Mouse (Mus musculus): Measurements from ENCODE around the gene Isy1. TPM values are rescaled to one million over a fixed set of nuclear protein-coding genes. Genes with fewer than 3 reads are reported as not detected.

The Isy1 gene
- total and polyA plus RNA-seq, 2 experiments from 2014 or later: 16.7 to 40.5 TPM

- Histone ChIP-seq H3K4me1 (ENCODE audit: control insufficient read depth, insufficient read depth) (peaks cover 19% of the 10 kb centered on the region), H3K27me3 (ENCODE audit: control insufficient read depth, insufficient read depth, low read length) (no peaks in the 10 kb centered on the region), H3K4me2 (ENCODE audit: low read depth, low read length) (no peak overlapping the region), H3K9ac (replicated peaks; ENCODE audit: low read depth, low read length) (no peak overlapping the region), H3K9me3 (replicated peaks; ENCODE audit: control insufficient read depth, low read length) (no peaks in the 10 kb centered on the region), H3K36me3 (replicated peaks; ENCODE audit: control insufficient read depth, insufficient read depth, low read length) (0 out of 2 replicates have a peak, but pooled peaks cover 4% of the 10 kb centered on the region), H3K4me3 (ENCODE audit: low read depth, low read length) (no peak overlapping the region), H3K27ac (ENCODE audit: low read depth) (no peak overlapping the region)
- 65% methylated on average over 3 of the region's 3 CpGs for WGBS
- DNase-seq (ENCODE audit: low spot score) (no peak), ATAC-seq (ENCODE audit: insufficient read depth, low read depth) (no peak)
- no peak for TF ChIP-seq EP300 (IDR thresholded peaks at IDR 0.05; ENCODE audit: low read depth)
- TF ChIP-seq CTCF (IDR thresholded peaks at IDR 0.05; ENCODE audit: low read depth): no peak
Measured at GRCm38 (mm10) chr6:87808521-87808920, 30.1 kb downstream of the Isy1 start.

GRCm38 (mm10) chr6:87807735-87808440 is 30.7 kb downstream of the Isy1 start:
- Histone ChIP-seq H3K36me3 (replicated peaks; ENCODE audit: control insufficient read depth, insufficient read depth, low read length) (0 out of 2 replicates have a peak, but pooled peaks cover 3% of the 10 kb centered on the region), H3K9me3 (replicated peaks; ENCODE audit: control insufficient read depth, low read length) (no peaks in the 10 kb centered on the region), H3K4me3 (ENCODE audit: low read depth, low read length) (no peak overlapping the region), H3K9ac (replicated peaks; ENCODE audit: low read depth, low read length) (no peak overlapping the region), H3K27ac (ENCODE audit: low read depth) (no peak overlapping the region), H3K4me1 (ENCODE audit: control insufficient read depth, insufficient read depth) (peaks cover 19% of the 10 kb centered on the region), H3K4me2 (ENCODE audit: low read depth, low read length) (no peak overlapping the region), H3K27me3 (ENCODE audit: control insufficient read depth, insufficient read depth, low read length) (no peaks in the 10 kb centered on the region)
- TF ChIP-seq CTCF (IDR thresholded peaks at IDR 0.05; ENCODE audit: low read depth) (no peak), EP300 (IDR thresholded peaks at IDR 0.05; ENCODE audit: low read depth) (no peak)
- 78% methylated on average over 4 of the region's 4 CpGs for WGBS
- ATAC-seq (ENCODE audit: insufficient read depth, low read depth): no peak
- DNase-seq (ENCODE audit: low spot score): no peak

- ATAC-seq (ENCODE audit: insufficient read depth, low read depth): no peak
- TF ChIP-seq CTCF (IDR thresholded peaks at IDR 0.05; ENCODE audit: low read depth) (no peak), EP300 (IDR thresholded peaks at IDR 0.05; ENCODE audit: low read depth) (no peak)
Measured at GRCm38 (mm10) chr6:87806857-87807256, 31.7 kb downstream of the Isy1 start.

GRCm38 (mm10) chr6:87806028-87806427 is 32.6 kb downstream of the Isy1 start:
- 48% methylated on average over 2 of the region's 2 CpGs for WGBS
- Histone ChIP-seq H3K36me3 (replicated peaks; ENCODE audit: control insufficient read depth, insufficient read depth, low read length) (0 out of 2 replicates have a peak, but pooled peaks cover 3% of the 10 kb centered on the region), H3K9ac (replicated peaks; ENCODE audit: low read depth, low read length) (no peak overlapping the region), H3K4me2 (ENCODE audit: low read depth, low read length) (no peak overlapping the region), H3K27ac (ENCODE audit: low read depth) (no peak overlapping the region), H3K4me1 (ENCODE audit: control insufficient read depth, insufficient read depth) (peaks cover 19% of the 10 kb centered on the region), H3K4me3 (ENCODE audit: low read depth, low read length) (no peak overlapping the region), H3K9me3 (replicated peaks; ENCODE audit: control insufficient read depth, low read length) (no peaks in the 10 kb centered on the region), H3K27me3 (ENCODE audit: control insufficient read depth, insufficient read depth, low read length) (no peaks in the 10 kb centered on the region)
- TF ChIP-seq EP300 (IDR thresholded peaks at IDR 0.05; ENCODE audit: low read depth) (no peak), CTCF (IDR thresholded peaks at IDR 0.05; ENCODE audit: low read depth) (no peak)
- ATAC-seq (ENCODE audit: insufficient read depth, low read depth) (peak; percentile 40; the same call in 1 of the 2 replicates), DNase-seq (ENCODE audit: low spot score) (no peak)

More at GRCm38 (mm10) chr6:87806857-87807256, 31.7 kb downstream of the Isy1 start:
- Histone ChIP-seq H3K4me1 (ENCODE audit: control insufficient read depth, insufficient read depth) (peaks cover 19% of the 10 kb centered on the region), H3K9ac (replicated peaks; ENCODE audit: low read depth, low read length) (no peak overlapping the region), H3K27me3 (ENCODE audit: control insufficient read depth, insufficient read depth, low read length) (no peaks in the 10 kb centered on the region), H3K4me2 (ENCODE audit: low read depth, low read length) (no peak overlapping the region), H3K4me3 (ENCODE audit: low read depth, low read length) (no peak overlapping the region), H3K9me3 (replicated peaks; ENCODE audit: control insufficient read depth, low read length) (no peaks in the 10 kb centered on the region), H3K36me3 (replicated peaks; ENCODE audit: control insufficient read depth, insufficient read depth, low read length) (0 out of 2 replicates have a peak, but pooled peaks cover 3% of the 10 kb centered on the region), H3K27ac (ENCODE audit: low read depth) (no peak overlapping the region)
- 34% methylated on average over 2 of the region's 2 CpGs for WGBS
- DNase-seq (ENCODE audit: low spot score): no peak

- DNase-seq (ENCODE audit: low spot score) (no peak), ATAC-seq (ENCODE audit: insufficient read depth, low read depth) (no peak)
- 89% methylated on average over 7 of the region's 7 CpGs for WGBS
- TF ChIP-seq EP300 (IDR thresholded peaks at IDR 0.05; ENCODE audit: low read depth): no peak
- TF ChIP-seq CTCF (IDR thresholded peaks at IDR 0.05; ENCODE audit: low read depth): no peak
- no peaks in the 10 kb centered on the region for H3K9me3 ChIP-seq (replicated peaks; ENCODE audit: control insufficient read depth, low read length)
- no peak overlapping the region for H3K4me2 ChIP-seq (ENCODE audit: low read depth, low read length)
- H3K4me3 ChIP-seq (ENCODE audit: low read depth, low read length): no peak overlapping the region
- H3K4me1 ChIP-seq (ENCODE audit: control insufficient read depth, insufficient read depth): peaks cover 17% of the 10 kb centered on the region
- no peak overlapping the region for H3K27ac ChIP-seq (ENCODE audit: low read depth)
- 0 out of 2 replicates have a peak, but pooled peaks cover 3% of the 10 kb centered on the region for H3K36me3 ChIP-seq (replicated peaks; ENCODE audit: control insufficient read depth, insufficient read depth, low read length)
- no peaks in the 10 kb centered on the region for H3K27me3 ChIP-seq (ENCODE audit: control insufficient read depth, insufficient read depth, low read length)
- no peak overlapping the region for H3K9ac ChIP-seq (replicated peaks; ENCODE audit: low read depth, low read length)
Measured at GRCm38 (mm10) chr6:87805448-87805847, 33.1 kb downstream of the Isy1 start.

Measured in heart, postnatal 0 days (tissue).